Mouse (Mus musculus) heart, postnatal 0 days (tissue): ENCODE data around the gene Napepld.

ENCODE experiments used
- CTCF ChIP-seq: IDR thresholded peaks from 2 replicates; pipeline ENCODE4 v1.5.1; 2016; ENCODE audit warnings: antibody characterized with exemption, control low read depth, low read depth
- EP300 ChIP-seq: IDR thresholded peaks from 2 replicates; pipeline ENCODE4 v1.6.1; 2016; ENCODE audit warnings: antibody characterized with exemption, low read depth

- no peak for TF ChIP-seq CTCF
- TF ChIP-seq EP300, result no peak
Observed at GRCm38 (mm10) chr5:21739120-21739519, 37.9 kb upstream of the Napepld start.
